Mouse (Mus musculus) hindbrain, embryonic 12.5 days (tissue): ENCODE results near the gene Tmem270. TPM values are rescaled to one million over a fixed set of nuclear protein-coding genes. Genes with fewer than 3 reads are reported as not detected.

Experiments
- ATAC-seq: fragments of 200-750 bp; cut with Nextera tagmentation; 2 replicates; pipeline ENCODE4 v1.8.0; 2017; ENCODE audit warnings: moderate TSS enrichment; ENCODE audit not compliant: low FRiP score
- H3K27ac ChIP-seq: fragments of 300-500 bp; sonication (generic); 2 replicates; pipeline ENCODE4 v1.5.1; 2016; ENCODE audit warnings: mild to moderate bottlenecking
- H3K27me3 ChIP-seq: fragments of 300-500 bp; sonication (generic); 2 replicates; pipeline ENCODE4 v1.6.1; 2016; ENCODE audit warnings: mild to moderate bottlenecking
- H3K36me3 ChIP-seq: fragments of 300-500 bp; sonication (generic); 2 replicates; pipeline ENCODE4 v1.6.1; 2016; ENCODE audit warnings: mild to moderate bottlenecking
- H3K4me1 ChIP-seq: fragments of 300-500 bp; sonication (generic); 2 replicates; pipeline ENCODE4 v1.6.1; 2016
- H3K4me2 ChIP-seq: fragments of 300-500 bp; sonication (generic); replicated peaks from 2 replicates; pipeline ENCODE4 v1.6.1; 2016; ENCODE audit warnings: mild to moderate bottlenecking
- H3K4me3 ChIP-seq: fragments of 300-500 bp; sonication (generic); 2 replicates; pipeline ENCODE4 v1.5.1; 2016; ENCODE audit warnings: mild to moderate bottlenecking
- H3K9ac ChIP-seq: fragments of 300-500 bp; sonication (generic); 2 replicates; pipeline ENCODE4 v1.6.1; 2016; ENCODE audit warnings: mild to moderate bottlenecking, moderate library complexity
- H3K9me3 ChIP-seq: fragments of 300-500 bp; sonication (generic); replicated peaks from 2 replicates; pipeline ENCODE4 v1.6.1; 2016; ENCODE audit warnings: mild to moderate bottlenecking
- WGBS: fragments of 180-500 bp; shearing (Covaris S2); methylation state at CpG from one replicate; pipeline ENCODE4 v1.1.7; 2016; 5-methylcytosine and 5-hydroxymethylcytosine counted together
- polyA plus RNA-seq: library from polyadenylated mRNA; unstranded; fragments of >200 nt; fragmentation: Nextera tagmentation; extraction: Ambion mirVana; gene quantifications from 2 replicates; pipeline ENCODE4 v1.2.1, GENCODE M21; 2016

The Tmem270 gene
- polyA plus RNA-seq, 1 experiment from 2014 or later, result not detected

DNA sequence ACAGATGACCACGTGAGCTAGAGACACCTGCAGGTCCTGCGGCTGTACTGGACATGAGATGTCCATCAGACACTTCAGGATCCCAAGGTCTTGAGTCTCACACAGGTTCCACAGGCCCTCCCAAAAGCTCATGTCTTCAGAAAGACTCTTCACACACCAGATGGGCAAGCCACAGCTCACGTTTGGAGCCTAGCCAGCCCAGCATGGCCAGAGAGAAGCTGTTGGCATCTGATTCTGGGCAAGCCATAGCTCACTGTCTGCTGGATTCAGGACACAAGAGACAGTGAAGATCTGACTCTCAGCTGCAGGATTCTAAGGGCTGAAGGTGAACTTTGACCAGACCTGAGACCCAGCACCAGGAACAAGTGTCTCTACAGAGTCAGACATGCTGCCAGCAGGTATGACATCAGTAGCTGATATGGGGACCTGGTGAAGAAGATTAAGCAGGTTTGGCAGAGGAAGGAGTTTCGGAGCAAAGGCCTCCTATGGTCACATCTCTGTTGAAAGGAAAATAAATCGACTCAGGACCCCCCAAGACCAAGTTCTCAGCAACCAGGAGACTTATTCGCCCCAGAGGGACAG lies 13.7 kb upstream of the Tmem270 start:
- WGBS, result 70% methylated on average over 6 of the region's 6 CpGs
- H3K4me2 ChIP-seq, result no peak overlapping the region
- 0 out of 2 replicates have a peak, but pooled peaks cover 4% of the 10 kb centered on the region for H3K9me3 ChIP-seq
- no peaks in the 10 kb centered on the region; the same call in 1 of the 2 replicates for H3K27me3 ChIP-seq
- H3K27ac ChIP-seq, result no peak overlapping the region
- no peak overlapping the region for H3K9ac ChIP-seq
- no peak for ATAC-seq
- H3K4me1 ChIP-seq, result no peaks in the 10 kb centered on the region
- H3K36me3 ChIP-seq, result no peaks in the 10 kb centered on the region
- no peak overlapping the region for H3K4me3 ChIP-seq

DNA sequence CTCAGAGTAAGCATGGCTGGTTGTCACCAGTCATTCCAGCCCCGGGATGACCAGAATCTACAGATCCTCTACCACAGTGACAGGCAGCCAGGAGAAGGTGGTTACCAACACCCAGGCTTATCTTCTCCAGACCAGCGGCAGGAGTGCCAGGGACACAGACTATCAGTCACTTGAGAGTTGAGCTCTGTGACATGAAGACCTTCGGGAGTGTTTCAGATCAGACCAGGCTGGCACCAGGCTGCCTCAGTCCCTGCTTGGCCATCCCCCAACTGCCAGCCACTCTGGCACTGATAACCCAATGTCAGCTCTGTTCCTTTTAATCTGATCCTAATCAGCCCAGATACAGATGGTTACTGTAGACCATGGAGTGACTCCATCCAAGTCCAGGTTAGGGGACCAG lies 12.6 kb upstream of the Tmem270 start:
- no peak overlapping the region for H3K4me3 ChIP-seq
- H3K4me1 ChIP-seq, result no peaks in the 10 kb centered on the region
- H3K4me2 ChIP-seq, result no peak overlapping the region
- H3K36me3 ChIP-seq, result no peaks in the 10 kb centered on the region
- no peak overlapping the region for H3K27ac ChIP-seq
- 92% methylated on average over 3 of the region's 3 CpGs for WGBS
- no peak for ATAC-seq
- H3K9me3 ChIP-seq, result 0 out of 2 replicates have a peak, but pooled peaks cover 4% of the 10 kb centered on the region
- no peak overlapping the region for H3K9ac ChIP-seq
- H3K27me3 ChIP-seq, result no peaks in the 10 kb centered on the region

DNA sequence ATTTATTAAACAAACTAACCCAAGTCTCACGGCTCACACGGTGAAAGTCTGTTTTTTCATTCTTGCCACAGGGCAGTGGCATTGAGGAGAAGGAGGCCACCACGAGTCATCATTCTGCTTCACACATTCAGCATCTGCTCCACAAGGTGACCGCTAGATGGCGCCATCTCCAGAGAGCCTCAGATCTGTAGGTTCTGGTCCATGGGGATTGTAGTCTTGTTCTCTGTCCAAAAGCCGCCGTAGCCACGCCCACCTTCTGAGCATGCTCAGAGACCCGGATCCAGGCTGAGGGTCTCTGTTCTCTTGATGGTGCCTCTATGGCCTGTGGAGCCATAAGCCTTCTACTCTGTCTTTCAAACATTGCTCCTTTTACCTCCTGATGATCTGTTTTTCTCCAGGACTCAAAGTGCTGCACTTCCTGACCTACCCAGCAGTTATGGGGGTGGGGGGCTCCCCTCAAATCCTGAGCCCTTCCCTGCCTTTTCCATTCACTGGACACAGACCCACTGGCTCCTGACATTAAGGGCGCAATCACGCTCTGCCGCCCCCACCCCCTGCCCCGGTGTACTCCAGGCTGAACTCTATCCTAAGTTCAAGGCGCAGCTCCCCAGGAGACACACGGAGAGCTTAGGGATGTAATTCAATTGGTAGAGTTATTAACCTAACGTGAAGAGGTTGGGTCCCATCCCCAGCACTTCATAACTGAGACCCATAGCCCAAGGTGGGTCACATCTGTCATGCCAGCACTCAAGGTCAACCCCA lies 11.7 kb upstream of the Tmem270 start:
- Histone ChIP-seq H3K27ac (no peak overlapping the region), H3K4me2 (no peak overlapping the region), H3K36me3 (no peaks in the 10 kb centered on the region), H3K4me3 (no peak overlapping the region), H3K27me3 (no peaks in the 10 kb centered on the region), H3K9me3 (0 out of 2 replicates have a peak, but pooled peaks cover 4% of the 10 kb centered on the region), H3K4me1 (no peaks in the 10 kb centered on the region), H3K9ac (no peak overlapping the region)
- 49% methylated on average over 16 of the region's 16 CpGs for WGBS
- no peak for ATAC-seq

DNA sequence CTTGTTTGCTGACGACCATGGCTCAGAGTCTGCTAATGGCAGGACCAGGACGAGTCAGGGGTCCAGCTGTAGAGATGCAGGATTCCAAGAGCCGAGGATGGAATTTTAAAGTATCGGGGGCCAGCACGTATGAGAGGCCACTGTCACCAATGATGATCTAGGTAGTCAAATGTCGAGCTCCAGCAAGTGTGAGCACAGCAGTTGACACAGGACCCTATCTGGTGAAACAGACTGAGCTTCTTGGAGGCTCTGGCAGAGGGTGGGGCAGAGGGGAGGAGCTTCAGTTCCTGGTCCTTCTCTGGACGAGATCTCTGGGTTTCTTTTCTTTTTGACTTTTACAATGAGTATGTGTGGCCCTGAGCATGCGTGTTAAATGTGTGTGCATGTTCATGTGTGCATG lies 8.8 kb upstream of the Tmem270 start, which contains the start of gene Cldn13:
Gene Cldn13 (minus strand): TSS at position 216 of the 400 bp plus-strand sequence.
- no peaks in the 10 kb centered on the region for H3K36me3 ChIP-seq
- no peak within 1 kb of the TSS for H3K27ac ChIP-seq
- H3K27me3 ChIP-seq, result no peaks in the 10 kb centered on the region
- WGBS, result 81% methylated on average over 8 of the region's 8 CpGs
- H3K4me3 ChIP-seq, result no peak within 1 kb of the TSS
- H3K4me1 ChIP-seq, result no peaks in the 10 kb centered on the region
- no peak within 1 kb of the TSS for H3K9ac ChIP-seq
- 0 out of 2 replicates have a peak, but pooled peaks cover 4% of the 10 kb centered on the region for H3K9me3 ChIP-seq
- no peak for ATAC-seq
- H3K4me2 ChIP-seq, result no peak within 1 kb of the TSS

DNA sequence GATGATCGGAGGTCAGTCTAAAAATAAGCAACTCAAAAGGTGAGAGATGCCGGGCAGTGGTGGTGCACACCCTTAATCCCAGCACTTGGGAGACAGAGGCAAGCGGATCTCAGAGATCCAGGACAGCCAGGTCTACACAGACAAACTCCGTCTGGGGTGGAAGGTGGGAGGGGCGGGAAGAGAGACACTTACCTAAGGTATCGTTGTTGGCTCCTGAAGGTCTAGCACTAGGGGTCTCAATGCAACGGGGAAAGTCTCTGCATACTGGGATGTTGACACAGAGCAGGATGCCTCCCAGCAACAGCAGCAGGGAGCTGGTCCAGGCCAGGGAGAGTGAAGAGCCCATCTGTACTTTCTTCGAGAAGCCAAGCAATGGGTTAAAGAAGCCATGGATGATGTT lies 8.0 kb upstream of the Tmem270 start:
- Histone ChIP-seq H3K9me3 (0 out of 2 replicates have a peak, but pooled peaks cover 4% of the 10 kb centered on the region), H3K4me1 (no peaks in the 10 kb centered on the region), H3K27me3 (no peaks in the 10 kb centered on the region), H3K9ac (no peak overlapping the region), H3K4me3 (no peak overlapping the region), H3K36me3 (no peaks in the 10 kb centered on the region), H3K4me2 (no peak overlapping the region), H3K27ac (no peak overlapping the region)
- 83% methylated on average over 8 of the region's 8 CpGs for WGBS
- no peak for ATAC-seq

DNA sequence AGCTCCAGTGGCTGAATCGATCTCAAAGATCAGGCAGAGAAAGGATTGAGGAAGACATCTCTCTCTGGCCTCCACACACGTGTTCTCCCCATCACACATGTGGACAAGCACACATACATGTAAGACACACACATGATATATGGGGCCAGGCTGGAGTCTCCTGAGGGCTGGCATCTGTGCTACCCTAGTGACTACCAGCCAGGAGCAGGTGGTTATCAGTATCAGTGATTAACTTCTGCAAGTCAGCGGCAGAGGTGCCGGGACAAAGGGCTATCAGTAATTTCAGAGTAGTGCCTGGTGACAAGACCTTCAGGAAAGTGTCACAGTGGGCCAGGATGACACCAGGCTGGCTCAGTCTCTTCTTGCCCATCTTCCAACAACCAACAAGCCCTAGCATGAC lies 7.2 kb upstream of the Tmem270 start:
- H3K9me3 ChIP-seq, result 0 out of 2 replicates have a peak, but pooled peaks cover 4% of the 10 kb centered on the region
- no peaks in the 10 kb centered on the region for H3K4me1 ChIP-seq
- H3K27ac ChIP-seq, result no peak overlapping the region
- 87% methylated on average over 4 of the region's 4 CpGs for WGBS
- ATAC-seq, result no peak
- no peak overlapping the region for H3K4me2 ChIP-seq
- H3K36me3 ChIP-seq, result no peaks in the 10 kb centered on the region
- H3K4me3 ChIP-seq, result no peak overlapping the region
- no peaks in the 10 kb centered on the region for H3K27me3 ChIP-seq
- H3K9ac ChIP-seq, result no peak overlapping the region

DNA sequence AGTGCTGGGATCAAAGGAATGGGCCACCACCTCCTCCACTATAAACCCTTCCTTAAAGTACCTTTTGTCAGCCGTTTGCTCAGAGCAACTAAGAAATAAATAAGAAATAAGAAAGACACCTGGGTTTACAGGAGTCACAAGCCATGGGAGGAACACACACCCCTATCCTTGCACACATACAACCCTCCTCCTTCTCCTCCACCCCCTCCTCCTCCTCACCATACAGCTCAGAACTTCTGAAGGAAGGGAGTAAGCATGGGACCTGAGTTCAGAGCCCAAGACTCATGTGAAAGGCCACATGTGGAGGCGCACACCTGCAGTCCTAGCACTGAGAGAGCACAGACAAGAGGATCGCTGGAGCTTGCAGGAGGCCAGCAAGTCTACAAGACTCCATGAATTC lies 6.8 kb upstream of the Tmem270 start:
- H3K4me1 ChIP-seq, result no peaks in the 10 kb centered on the region

DNA sequence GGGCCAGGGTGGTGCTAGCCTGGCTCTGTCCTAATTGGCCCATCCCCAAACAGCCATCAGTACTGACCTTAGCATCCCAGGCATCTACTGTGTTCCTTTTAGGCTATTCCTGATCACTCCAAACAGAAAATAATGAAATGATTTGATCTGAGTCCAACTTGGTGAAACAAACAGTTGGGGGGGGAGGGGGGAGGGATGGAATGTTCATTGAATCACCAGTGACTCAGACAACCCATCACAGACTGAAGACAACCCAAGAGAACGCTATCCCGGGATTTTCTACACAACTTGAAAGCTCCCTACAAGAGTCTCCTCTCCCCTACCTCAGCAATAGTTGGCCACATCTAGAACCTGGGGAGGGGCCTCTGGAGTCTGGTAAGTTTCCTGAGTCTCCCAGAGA lies 5.4 kb upstream of the Tmem270 start:
- no peak for ATAC-seq
- Histone ChIP-seq H3K36me3 (no peaks in the 10 kb centered on the region), H3K4me1 (no peaks in the 10 kb centered on the region; the same call in 1 of the 2 replicates), H3K27ac (no peak overlapping the region), H3K4me3 (no peak overlapping the region), H3K9me3 (no peaks in the 10 kb centered on the region), H3K9ac (no peak overlapping the region), H3K27me3 (no peaks in the 10 kb centered on the region), H3K4me2 (no peak overlapping the region)
- 87% methylated on average over 2 of the region's 2 CpGs for WGBS

More for the DNA sequence above, 6.8 kb upstream of the Tmem270 start:
- Histone ChIP-seq H3K4me2 (no peak overlapping the region), H3K9me3 (0 out of 2 replicates have a peak, but pooled peaks cover 4% of the 10 kb centered on the region), H3K27ac (no peak overlapping the region), H3K9ac (no peak overlapping the region), H3K4me3 (no peak overlapping the region), H3K36me3 (no peaks in the 10 kb centered on the region), H3K27me3 (no peaks in the 10 kb centered on the region)
- ATAC-seq, result no peak
- 80% methylated on average over 3 of the region's 3 CpGs for WGBS

DNA sequence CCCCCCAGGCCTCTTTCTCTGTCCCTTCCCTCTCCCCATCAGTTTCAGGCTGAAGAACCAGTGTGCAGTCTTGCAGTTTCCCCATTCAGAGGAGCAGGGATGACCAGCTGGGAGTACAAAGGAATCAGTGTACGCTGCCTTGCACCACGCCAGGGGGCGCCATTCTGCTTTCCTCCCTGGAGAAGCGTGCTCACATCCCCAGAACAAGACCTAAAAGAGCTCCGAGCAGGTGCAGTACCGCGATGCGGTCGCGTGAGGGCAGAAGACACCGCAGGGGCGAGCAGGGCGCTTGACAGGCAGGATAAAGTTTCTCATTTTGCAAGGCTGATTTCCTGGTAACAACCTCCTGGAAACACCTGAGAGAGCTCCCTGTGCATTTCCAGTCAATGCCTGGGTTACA lies 602 bp upstream of the Tmem270 start:
- no peak overlapping the region for H3K4me3 ChIP-seq
- no peak overlapping the region for H3K9ac ChIP-seq
- under 1% methylated on average over 13 of the region's 13 CpGs for WGBS
- H3K9me3 ChIP-seq, result no peaks in the 10 kb centered on the region
- no peaks in the 10 kb centered on the region for H3K36me3 ChIP-seq
- no peaks in the 10 kb centered on the region; the same call in 1 of the 2 replicates for H3K4me1 ChIP-seq
- H3K27me3 ChIP-seq, result no peaks in the 10 kb centered on the region
- H3K27ac ChIP-seq, result no peak overlapping the region
- 0 out of 2 replicates have a peak, but pooled peaks have one; percentile 38 for ATAC-seq
- no peak overlapping the region for H3K4me2 ChIP-seq

DNA sequence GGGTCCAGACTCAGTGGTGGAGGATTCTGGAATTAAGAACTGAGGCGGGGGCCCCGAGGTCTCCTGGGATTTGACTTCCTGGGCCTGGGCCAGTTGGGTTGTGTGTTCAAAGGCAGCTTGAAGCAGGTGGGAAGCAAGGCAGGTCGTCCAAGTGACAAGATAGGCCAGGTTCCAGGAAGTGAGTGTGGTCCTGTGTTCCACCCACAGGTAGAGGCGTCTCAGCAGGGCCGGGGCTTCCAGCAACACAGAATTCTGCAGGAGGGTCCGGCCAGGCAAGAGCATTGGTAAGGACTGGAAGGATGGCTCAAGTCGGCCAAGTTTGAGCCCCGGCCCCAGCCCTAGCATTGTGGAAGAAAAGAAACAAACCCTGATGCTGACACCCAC lies 4.9 kb downstream of the Tmem270 start:
- Histone ChIP-seq H3K27ac (no peak overlapping the region), H3K4me3 (no peak overlapping the region), H3K27me3 (no peaks in the 10 kb centered on the region), H3K9me3 (no peaks in the 10 kb centered on the region), H3K4me1 (peaks cover 12% of the 10 kb centered on the region; the same call in 1 of the 2 replicates), H3K4me2 (no peak overlapping the region), H3K36me3 (no peaks in the 10 kb centered on the region), H3K9ac (no peak overlapping the region)
- 75% methylated on average over 8 of the region's 8 CpGs for WGBS
- ATAC-seq, result no peak

DNA sequence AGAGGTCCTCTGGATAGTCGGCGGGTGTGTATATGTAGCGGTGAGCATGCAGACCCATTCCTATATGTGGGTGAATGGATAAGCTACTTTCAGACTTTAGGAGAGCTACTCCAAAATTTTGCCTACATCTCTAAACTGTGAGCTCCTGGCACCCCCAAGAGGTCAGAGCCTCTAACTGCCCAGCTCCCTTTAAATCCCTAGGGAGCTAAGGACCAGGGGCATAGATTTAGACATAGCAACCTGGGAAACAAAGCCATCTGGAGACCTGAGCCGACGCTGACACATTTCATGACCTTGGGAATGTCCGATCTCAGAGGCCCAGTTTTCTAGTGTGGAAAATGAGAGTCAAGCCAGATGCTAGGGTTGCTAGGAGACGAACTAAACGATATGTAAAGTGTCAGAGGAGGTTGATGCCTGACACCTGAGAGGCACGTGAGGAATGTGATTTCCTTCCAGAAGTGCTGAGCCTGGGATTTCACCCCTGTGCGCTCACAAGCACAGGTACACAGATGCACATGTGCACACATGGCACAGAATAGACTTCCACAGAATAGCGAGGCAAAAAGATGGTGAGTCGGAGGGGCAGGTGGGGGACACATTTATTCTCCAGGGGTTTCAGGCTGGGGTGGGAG lies 5.4 kb downstream of the Tmem270 start:
- Histone ChIP-seq H3K9me3 (no peaks in the 10 kb centered on the region), H3K27me3 (no peaks in the 10 kb centered on the region), H3K27ac (no peak overlapping the region), H3K9ac (no peak overlapping the region), H3K4me3 (no peak overlapping the region), H3K36me3 (no peaks in the 10 kb centered on the region), H3K4me2 (no peak overlapping the region), H3K4me1 (peaks cover 12% of the 10 kb centered on the region; the same call in 1 of the 2 replicates)
- 39% methylated on average over 12 of the region's 12 CpGs for WGBS
- ATAC-seq, result no peak

DNA sequence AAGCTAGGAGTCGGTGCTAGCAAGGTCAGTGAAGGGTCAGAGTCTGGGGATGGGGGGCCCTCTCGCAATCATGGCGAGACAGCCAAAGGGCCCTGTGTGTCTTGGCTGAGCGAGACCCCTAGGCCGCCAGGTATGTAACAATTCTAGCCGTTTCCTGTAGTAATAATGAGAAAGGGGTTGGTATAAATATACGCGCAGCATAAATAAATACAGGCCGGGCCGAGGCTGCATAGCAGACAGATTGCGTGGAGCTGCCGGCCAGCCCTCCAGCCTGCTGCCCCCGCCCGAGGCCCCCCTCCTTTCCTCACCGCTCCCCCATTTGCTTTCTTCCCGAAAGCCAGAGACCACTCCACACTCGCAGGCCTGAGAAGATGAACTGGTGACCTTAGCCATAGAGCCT lies 8.9 kb downstream of the Tmem270 start:
- Histone ChIP-seq H3K9me3 (no peaks in the 10 kb centered on the region), H3K4me2 (no peak overlapping the region), H3K4me3 (no peak overlapping the region), H3K4me1 (peaks cover 12% of the 10 kb centered on the region; the same call in 1 of the 2 replicates), H3K9ac (no peak overlapping the region), H3K27me3 (no peaks in the 10 kb centered on the region), H3K36me3 (no peaks in the 10 kb centered on the region), H3K27ac (no peak overlapping the region)
- WGBS, result 85% methylated on average over 17 of the region's 17 CpGs
- ATAC-seq, result no peak
